Mouse (Mus musculus) kidney, adult 2 months (tissue): ENCODE measurements around the gene Hbb-y.

ENCODE experiments used
- CTCF ChIP-seq: fragments of 200-500 bp; conservative IDR thresholded peaks from 2 replicates; pipeline ENCODE4 v1.5.1; 2011; ENCODE audit warnings: low read depth, mild to moderate bottlenecking, control low read depth, low read length, moderate library complexity, mixed read lengths; ENCODE audit not compliant: insufficient read depth, insufficient read length
- POLR2A ChIP-seq: fragments of 200-500 bp; IDR thresholded peaks from one replicate; pipeline ENCODE4 v1.6.1; 2011; ENCODE audit warnings: low read depth, low read length, control low read depth

DNA sequence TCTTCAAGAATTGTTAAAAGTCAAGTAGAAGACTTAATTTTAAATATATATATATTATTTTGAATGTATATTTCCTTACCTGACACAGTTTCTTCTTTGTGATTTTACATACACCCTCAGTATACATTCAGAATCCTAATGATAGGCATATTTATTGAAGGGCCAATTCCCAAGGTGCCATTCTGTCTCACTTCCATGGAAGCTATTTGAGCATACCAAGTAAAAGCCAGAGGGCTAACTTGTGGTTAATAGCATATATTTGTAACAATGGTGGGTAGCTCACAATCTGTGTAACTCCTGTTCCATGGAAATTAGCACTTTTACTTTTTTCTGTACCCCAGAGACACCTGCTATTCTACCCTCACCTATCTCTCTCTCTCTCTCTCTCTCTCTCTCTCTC lies 33.1 kb upstream of the Hbb-y start, which contains the start of gene Olfr66:
- TF ChIP-seq POLR2A, result no peak
- no peak for TF ChIP-seq CTCF
